Mouse (Mus musculus) brown adipose tissue, adult 24 weeks (tissue): ENCODE results near the gene Ebi3. TPM values are rescaled to one million over a fixed set of nuclear protein-coding genes. Genes with fewer than 3 reads are reported as not detected.

ENCODE experiments used
- H3K27ac ChIP-seq: fragments of 200-500 bp; replicated peaks from 2 replicates; pipeline ENCODE4 v1.5.1; 2012; ENCODE audit warnings: low read depth, mild to moderate bottlenecking, low read length
- H3K4me1 ChIP-seq: fragments of 200-500 bp; 2 replicates; pipeline ENCODE4 v1.6.1; 2012; ENCODE audit warnings: low read length, mixed read lengths; ENCODE audit not compliant: control insufficient read depth, insufficient read depth, insufficient read length
- H3K4me3 ChIP-seq: fragments of 200-500 bp; 2 replicates; pipeline ENCODE4 v1.5.1; 2012; ENCODE audit warnings: low read depth, mild to moderate bottlenecking, low read length, moderate library complexity; ENCODE audit not compliant: insufficient read depth
- polyA plus RNA-seq: library from polyadenylated mRNA; stranded (reverse); fragments of >200 nt; gene quantifications from 2 replicates; pipeline ENCODE4 v1.2.4, GENCODE M21; 2012; ENCODE audit not compliant: missing spikeins, insufficient read depth, insufficient read length

Ebi3 gene
- polyA plus RNA-seq, 1 experiment = 0.91 TPM

GRCm38 (mm10) chr17:55967186-55967585 is 14.7 kb downstream of the Ebi3 start:
- Histone ChIP-seq H3K27ac (no peak overlapping the region), H3K4me1 (peaks cover 7% of the 10 kb centered on the region; the same call in 1 of the 2 replicates), H3K4me3 (no peak overlapping the region)

GRCm38 (mm10) chr17:55968210-55968609 is 15.8 kb downstream of the Ebi3 start:
- H3K4me3 ChIP-seq = no peak overlapping the region
- H3K4me1 ChIP-seq = peaks cover 7% of the 10 kb centered on the region; the same call in 1 of the 2 replicates
- no peak overlapping the region for H3K27ac ChIP-seq

DNA sequence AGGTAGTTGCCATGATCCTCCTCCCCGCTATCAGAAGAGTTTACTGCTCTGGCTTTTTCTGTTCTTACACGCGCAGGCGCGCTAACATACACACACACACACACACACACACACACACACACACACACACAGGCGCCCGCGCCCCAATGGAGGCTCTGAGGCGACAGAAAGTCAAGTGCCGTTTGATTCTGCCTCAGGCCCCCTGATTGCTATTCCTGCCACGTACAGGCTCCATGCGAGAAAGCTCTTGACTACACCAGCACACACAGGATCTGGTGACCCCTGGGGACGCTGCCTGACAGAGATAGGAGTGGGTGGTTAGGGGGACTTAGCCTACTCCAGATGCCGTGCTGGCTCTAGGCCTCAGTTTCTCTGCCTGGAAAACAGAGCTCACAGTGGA is 17.1 kb downstream of the Ebi3 start:
- H3K4me3 ChIP-seq = no peak overlapping the region
- peaks cover 7% of the 10 kb centered on the region; the same call in 1 of the 2 replicates for H3K4me1 ChIP-seq
- H3K27ac ChIP-seq = no peak overlapping the region

GRCm38 (mm10) chr17:55969966-55970891 is 17.8 kb downstream of the Ebi3 start, which contains the start of gene Shd:
TSS of gene Shd (plus strand) at chr17:55970467.
- H3K4me1 ChIP-seq = peaks cover 7% of the 10 kb centered on the region; the same call in 1 of the 2 replicates
- no peak within 1 kb of the TSS for H3K27ac ChIP-seq
- H3K4me3 ChIP-seq = peak within 1 kb of the TSS; percentile 50

DNA sequence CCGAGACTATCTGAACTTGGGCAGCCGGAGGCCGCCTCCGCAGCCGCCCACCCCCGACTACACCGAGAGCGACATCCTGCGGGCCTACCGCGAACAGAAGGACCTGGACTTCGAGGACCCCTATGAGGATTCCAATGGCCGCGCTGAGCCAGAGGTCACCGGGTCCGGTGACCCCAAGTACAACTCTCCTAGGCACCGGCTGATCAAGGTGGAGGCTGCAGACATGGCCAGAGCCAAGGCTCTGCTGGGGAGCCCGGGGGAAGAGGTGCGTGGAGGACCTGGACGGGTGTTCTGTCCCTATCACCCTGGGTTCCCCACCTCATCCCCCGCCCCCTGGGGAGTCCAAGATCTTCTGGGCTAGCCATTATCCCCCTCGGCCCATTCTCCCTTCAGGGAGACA is 19.0 kb downstream of the Ebi3 start:
- H3K4me1 ChIP-seq = peaks cover 7% of the 10 kb centered on the region; the same call in 1 of the 2 replicates
- H3K4me3 ChIP-seq = no peak overlapping the region
- H3K27ac ChIP-seq = no peak overlapping the region

DNA sequence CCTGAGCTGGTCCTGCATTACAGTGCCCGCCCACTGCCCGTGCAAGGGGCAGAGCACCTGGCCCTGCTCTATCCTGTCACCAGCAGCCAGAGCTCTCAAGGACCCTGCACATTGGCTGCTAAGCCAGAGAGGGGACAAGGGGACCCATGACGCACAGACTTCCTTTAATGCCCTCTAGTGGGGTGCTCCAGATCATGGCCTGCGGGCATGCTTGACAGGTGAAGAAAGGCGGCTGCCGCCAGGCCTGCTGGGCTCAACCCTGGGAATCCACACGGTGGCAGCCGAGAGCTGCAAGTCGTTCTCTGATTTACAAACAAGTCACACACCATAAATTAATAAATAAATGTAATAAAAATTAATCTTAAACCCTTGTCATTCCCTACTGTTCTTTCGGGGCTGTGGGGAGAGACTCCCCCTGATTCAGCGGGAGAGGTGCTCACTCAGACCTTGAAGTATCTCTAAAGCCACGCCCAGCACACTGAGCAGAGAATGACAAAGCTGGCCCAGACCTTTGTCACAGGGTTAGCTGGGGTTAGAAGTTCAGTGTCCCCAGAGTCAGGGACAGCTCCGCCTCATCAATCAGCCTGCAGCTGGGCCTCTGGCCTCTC is 23.9 kb downstream of the Ebi3 start:
- H3K4me1 ChIP-seq = no peaks in the 10 kb centered on the region
- no peak overlapping the region for H3K27ac ChIP-seq
- no peak overlapping the region for H3K4me3 ChIP-seq

- H3K4me1 ChIP-seq = no peaks in the 10 kb centered on the region
- H3K4me3 ChIP-seq = no peak overlapping the region
- H3K27ac ChIP-seq = no peak overlapping the region
Observed at GRCm38 (mm10) chr17:55977301-55977700, 24.9 kb downstream of the Ebi3 start.

GRCm38 (mm10) chr17:55986030-55986961 is 33.9 kb downstream of the Ebi3 start, which contains the start of gene Fsd1:
TSS of gene Fsd1 (plus strand) at chr17:55986509.
- Histone ChIP-seq H3K4me1 (no peaks in the 10 kb centered on the region), H3K27ac (no peak within 1 kb of the TSS), H3K4me3 (no peak within 1 kb of the TSS)

DNA sequence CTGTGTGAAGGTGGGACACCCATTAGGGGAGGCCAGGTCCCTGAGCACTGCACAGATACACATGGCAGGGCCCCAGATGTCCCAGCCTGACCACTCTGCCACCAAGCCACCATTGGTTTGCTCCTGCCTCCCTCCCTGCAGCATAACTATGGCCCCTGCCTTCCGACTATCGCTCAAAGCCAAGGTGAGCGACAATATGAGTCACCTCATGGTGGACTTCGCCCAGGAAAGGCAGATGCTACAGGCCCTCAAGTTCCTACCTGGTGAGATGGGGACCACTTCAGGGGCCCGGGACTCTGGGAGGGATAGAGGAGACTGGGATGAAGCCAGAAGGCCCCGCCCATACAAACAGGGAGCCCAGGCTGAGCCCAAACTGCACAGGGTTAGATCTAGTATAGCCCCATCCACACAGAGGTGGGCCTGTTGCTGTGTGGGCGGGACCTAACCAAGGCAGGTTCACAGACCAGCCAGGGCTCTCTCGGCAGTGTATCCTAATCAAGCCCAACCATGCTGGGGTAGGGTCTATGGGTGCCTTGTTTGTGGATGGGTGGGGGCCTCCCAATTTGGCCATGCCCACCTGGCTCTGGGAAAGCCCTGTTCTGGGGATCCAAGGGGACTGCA is 37.9 kb downstream of the Ebi3 start:
- Histone ChIP-seq H3K4me3 (no peak overlapping the region), H3K4me1 (no peaks in the 10 kb centered on the region), H3K27ac (no peak overlapping the region)

GRCm38 (mm10) chr17:55996007-55996406 is 43.6 kb downstream of the Ebi3 start:
- Histone ChIP-seq H3K4me3 (no peak overlapping the region), H3K27ac (no peak overlapping the region), H3K4me1 (no peaks in the 10 kb centered on the region; the same call in 1 of the 2 replicates)

DNA sequence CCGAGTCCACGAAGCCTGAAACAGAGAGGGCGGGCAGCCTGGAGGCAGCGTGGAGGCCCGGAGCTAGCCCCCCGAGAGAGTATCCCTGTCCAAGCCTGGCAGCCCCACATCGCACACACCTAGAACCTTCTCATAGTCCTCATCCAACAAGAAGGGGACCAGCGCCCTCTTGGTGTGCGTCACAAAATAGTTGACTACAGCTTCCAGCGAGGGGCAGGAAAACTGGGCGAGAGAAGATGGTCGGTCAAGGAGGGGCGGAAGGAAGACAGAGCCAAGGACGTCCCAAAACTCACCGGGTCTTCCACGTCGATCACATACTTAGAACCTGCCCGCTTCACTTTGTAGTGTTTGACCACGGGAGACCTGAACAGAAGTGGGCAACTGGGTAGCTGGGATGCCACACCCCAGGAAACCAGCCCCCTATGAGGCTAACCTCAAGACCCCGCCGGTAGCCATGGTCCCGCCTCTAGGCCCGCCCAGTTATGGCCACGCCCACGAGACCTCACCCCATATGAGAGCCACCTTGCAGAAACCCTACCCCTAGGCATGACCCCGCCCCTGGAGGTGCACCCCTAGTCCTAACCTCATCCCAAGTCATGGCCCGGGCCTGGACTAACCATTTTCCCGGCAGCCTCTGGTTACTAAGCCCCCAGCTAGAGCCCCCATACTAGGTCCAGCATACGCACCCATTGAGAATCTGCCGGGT is 47.5 kb downstream of the Ebi3 start:
- Histone ChIP-seq H3K4me3 (no peak overlapping the region), H3K27ac (no peak overlapping the region), H3K4me1 (no peaks in the 10 kb centered on the region; the same call in 1 of the 2 replicates)

DNA sequence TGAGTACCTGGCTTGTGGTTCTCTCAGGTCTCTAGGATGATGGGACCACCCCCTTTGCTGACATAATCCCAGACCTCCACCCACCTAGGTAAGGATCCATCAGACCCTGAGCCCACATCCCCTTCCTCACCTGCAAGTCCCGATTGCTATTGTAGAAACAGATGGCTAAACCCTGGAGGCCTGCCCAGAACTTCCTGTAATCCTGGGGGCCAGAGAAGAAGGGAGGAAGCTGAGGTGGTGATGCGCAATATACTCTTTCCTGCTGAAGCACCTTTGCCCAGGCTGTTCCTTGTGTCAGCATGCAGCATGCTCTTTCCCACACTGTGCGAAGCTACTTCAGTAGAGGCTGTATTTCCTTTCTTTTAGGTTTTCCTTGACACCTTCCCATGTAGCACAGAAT is 50.6 kb downstream of the Ebi3 start:
- no peak overlapping the region for H3K4me3 ChIP-seq
- H3K4me1 ChIP-seq = no peaks in the 10 kb centered on the region
- no peak overlapping the region for H3K27ac ChIP-seq

GRCm38 (mm10) chr17:56005415-56006061 is 53.1 kb downstream of the Ebi3 start, which contains the start of the genes Stap2 and Mpnd:
TSS of gene Stap2 (minus strand) at chr17:56005584.
TSS of gene Mpnd (plus strand) at chr17:56005711.
- 0 out of 2 replicates have a peak, but pooled peaks cover 3% of the 10 kb centered on the region for H3K4me1 ChIP-seq
- peak within 1 kb of the TSS; percentile 74 for H3K4me3 ChIP-seq
- H3K27ac ChIP-seq = peak within 1 kb of the TSS; percentile 86
